Mouse (Mus musculus): ENCODE data around the gene Ggt7. TPM values are rescaled to one million over a fixed set of nuclear protein-coding genes. Genes with fewer than 3 reads are reported as not detected.
"Not testable (repeated sequence)": the region's sequence is repeated elsewhere in the genome, so short reads cannot be mapped to it uniquely, and the experiment has no call there.

The Ggt7 gene
- polyA plus RNA-seq, 1 experiment from 2014 or later = 8.8 TPM

DNA sequence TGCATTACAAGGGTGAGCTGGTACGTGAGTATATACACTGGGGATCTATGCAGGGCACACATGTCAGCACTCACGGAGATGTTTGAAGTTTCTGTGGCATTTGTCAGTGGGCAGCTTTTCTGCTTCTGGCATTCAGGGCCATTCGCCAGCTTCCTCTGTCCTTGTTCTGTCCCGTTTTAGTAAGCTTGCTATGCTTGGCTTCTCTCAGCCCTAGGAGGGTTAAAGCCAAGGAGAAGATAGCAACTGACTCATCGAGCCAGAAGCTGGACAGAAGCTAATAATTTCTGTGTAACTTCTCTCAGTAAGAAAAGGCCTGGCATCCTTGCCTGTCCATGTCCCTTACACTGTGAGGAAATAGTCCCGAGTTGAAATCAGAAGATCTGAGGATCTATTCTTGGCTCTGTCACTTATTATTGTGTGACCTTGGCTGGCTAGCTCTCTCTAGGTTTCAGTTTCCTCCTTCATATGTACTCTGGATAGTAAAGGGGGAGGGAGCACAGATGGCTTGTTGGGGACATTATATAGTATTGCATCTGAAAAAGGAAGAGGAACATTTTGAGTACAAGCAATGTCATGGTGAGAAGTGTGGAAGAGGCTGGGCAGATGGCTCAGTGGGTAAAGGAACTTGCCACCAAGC lies 22.9 kb upstream of the Ggt7 start:
- WGBS = 77% methylated on average over 6 of the region's 6 CpGs
- H3K9ac ChIP-seq (ENCODE audit: low read depth, low read length) = no peak overlapping the region

DNA sequence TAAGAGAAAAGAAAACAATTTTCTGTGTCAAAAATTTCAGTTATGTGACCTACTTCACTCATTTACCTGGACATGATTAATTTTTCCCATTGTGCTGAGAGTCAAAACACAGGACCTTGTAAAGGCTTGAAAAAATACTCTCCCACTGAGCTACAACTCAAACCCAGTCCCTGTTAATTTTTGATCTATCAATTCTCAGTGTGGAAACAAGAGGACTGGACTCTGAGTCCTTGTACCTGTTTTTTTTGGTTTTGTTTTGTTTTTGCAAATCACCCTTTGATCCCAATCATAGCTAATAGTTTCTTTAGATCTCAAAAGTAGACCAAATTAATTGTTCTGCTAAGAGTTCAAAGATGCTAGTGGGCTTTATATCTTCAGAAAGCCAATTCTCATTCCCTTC lies 21.7 kb upstream of the Ggt7 start:
- H3K4me2 ChIP-seq (replicated peaks; ENCODE audit: low read depth, low read length) = no peak overlapping the region
- H3K36me3 ChIP-seq (ENCODE audit: control insufficient read depth, insufficient read depth, low read length) = no peaks in the 10 kb centered on the region
- H3K27ac ChIP-seq (ENCODE audit: low read depth, low read length) = no peak overlapping the region
- H3K4me3 ChIP-seq (ENCODE audit: low read depth, low read length) = no peak overlapping the region
- no peak overlapping the region for H3K9ac ChIP-seq (ENCODE audit: low read depth, low read length)
- H3K9me3 ChIP-seq (ENCODE audit: control insufficient read depth, low read length) = no peaks in the 10 kb centered on the region
- DNase-seq (ENCODE audit: low spot score) (no peak), ATAC-seq (ENCODE audit: low FRiP score) (no peak)
- H3K27me3 ChIP-seq (ENCODE audit: control insufficient read depth, insufficient read depth, low read length) = no peaks in the 10 kb centered on the region
- H3K4me1 ChIP-seq (replicated peaks; ENCODE audit: control insufficient read depth, insufficient read depth, low read length) = no peaks in the 10 kb centered on the region

More for the DNA sequence above, 22.9 kb upstream of the Ggt7 start:
- no peak overlapping the region for H3K4me3 ChIP-seq (ENCODE audit: low read depth, low read length)
- H3K36me3 ChIP-seq (ENCODE audit: control insufficient read depth, insufficient read depth, low read length) = no peaks in the 10 kb centered on the region
- H3K4me2 ChIP-seq (replicated peaks; ENCODE audit: low read depth, low read length) = no peak overlapping the region
- H3K27me3 ChIP-seq (ENCODE audit: control insufficient read depth, insufficient read depth, low read length) = no peaks in the 10 kb centered on the region
- no peaks in the 10 kb centered on the region for H3K9me3 ChIP-seq (ENCODE audit: control insufficient read depth, low read length)
- DNase-seq (ENCODE audit: low spot score) (no peak), ATAC-seq (ENCODE audit: low FRiP score) (no peak)
- no peak overlapping the region for H3K27ac ChIP-seq (ENCODE audit: low read depth, low read length)
- H3K4me1 ChIP-seq (replicated peaks; ENCODE audit: control insufficient read depth, insufficient read depth, low read length) = no peaks in the 10 kb centered on the region

DNA sequence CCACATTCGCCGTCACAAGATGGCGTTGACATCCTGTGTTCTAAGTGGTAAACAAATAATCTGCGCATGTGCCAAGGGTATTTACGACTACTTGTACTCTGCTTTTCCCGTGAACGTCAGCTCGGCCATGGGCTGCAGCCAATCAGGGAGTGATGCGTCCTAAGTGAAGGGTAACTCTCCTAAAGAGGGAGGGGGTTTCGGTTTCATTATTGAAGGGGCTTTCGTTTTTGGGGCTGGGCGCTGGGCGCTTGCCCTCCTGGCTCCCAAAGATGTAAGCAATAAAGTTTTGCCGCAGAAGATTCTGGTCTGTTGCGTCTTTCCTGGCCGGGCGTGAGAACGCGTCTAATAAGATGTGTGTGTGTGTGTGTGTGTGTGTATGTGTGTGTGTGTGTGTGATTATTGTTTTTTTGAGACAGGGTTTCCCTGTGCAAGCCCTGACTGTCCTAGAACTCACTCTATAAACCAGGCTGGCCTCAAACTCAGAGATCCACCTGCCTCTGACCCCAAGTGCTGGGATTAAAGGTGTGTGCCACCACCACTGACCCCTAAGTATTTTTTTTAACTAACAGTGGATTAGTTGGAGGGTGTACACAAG lies 20.5 kb upstream of the Ggt7 start:
- not testable (repeated sequence) for H3K4me1 ChIP-seq (replicated peaks; ENCODE audit: control insufficient read depth, insufficient read depth, low read length); H3K4me2 ChIP-seq (replicated peaks; ENCODE audit: low read depth, low read length); ATAC-seq (ENCODE audit: low FRiP score); H3K9ac ChIP-seq (ENCODE audit: low read depth, low read length); H3K4me3 ChIP-seq (ENCODE audit: low read depth, low read length); DNase-seq (ENCODE audit: low spot score); H3K36me3 ChIP-seq (ENCODE audit: control insufficient read depth, insufficient read depth, low read length); H3K27ac ChIP-seq (ENCODE audit: low read depth, low read length); H3K9me3 ChIP-seq (ENCODE audit: control insufficient read depth, low read length); H3K27me3 ChIP-seq (ENCODE audit: control insufficient read depth, insufficient read depth, low read length)
- 77% methylated on average over 12 of the region's 19 CpGs for WGBS

DNA sequence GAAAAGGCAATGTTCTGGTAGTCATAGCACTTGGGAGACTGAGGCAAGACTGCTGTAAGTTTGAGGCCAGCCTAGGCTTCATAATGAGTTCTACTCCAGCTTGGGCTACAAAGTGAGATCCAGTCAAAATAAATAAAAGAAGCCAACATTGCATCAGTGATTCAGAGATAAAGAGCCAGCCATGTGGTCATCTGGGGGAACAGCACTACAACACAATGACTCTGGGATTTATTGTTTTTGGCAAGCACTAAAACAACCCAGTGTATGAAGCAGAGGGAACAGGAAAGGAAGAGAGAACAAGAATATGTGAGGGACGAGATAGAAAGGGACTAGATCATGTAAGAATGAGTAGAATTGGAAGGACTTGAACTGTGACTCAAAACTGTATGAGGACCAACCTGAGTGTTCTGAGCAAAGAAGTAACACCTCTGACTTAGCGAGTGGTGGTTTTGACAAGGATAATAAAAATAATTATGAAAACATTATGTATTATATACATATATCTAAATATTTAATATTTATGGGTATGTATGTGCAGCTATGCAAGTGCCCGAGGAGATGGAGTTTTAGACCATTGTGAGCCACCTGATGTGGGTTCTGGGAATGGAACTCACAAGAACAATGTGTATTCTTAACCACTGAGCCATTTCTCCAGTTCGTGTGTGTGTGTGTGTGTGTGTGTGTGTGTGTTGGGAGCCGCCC lies 19.9 kb upstream of the Ggt7 start:
- no peak for DNase-seq (ENCODE audit: low spot score)
- Histone ChIP-seq H3K4me3 (ENCODE audit: low read depth, low read length) (no peak overlapping the region), H3K27me3 (ENCODE audit: control insufficient read depth, insufficient read depth, low read length) (no peaks in the 10 kb centered on the region), H3K9ac (ENCODE audit: low read depth, low read length) (no peak overlapping the region), H3K4me2 (replicated peaks; ENCODE audit: low read depth, low read length) (no peak overlapping the region), H3K36me3 (ENCODE audit: control insufficient read depth, insufficient read depth, low read length) (no peaks in the 10 kb centered on the region), H3K4me1 (replicated peaks; ENCODE audit: control insufficient read depth, insufficient read depth, low read length) (no peaks in the 10 kb centered on the region), H3K9me3 (ENCODE audit: control insufficient read depth, low read length) (no peaks in the 10 kb centered on the region), H3K27ac (ENCODE audit: low read depth, low read length) (no peak overlapping the region)
- no peak for ATAC-seq (ENCODE audit: low FRiP score)
- WGBS = 82% methylated on average over 5 of the region's 5 CpGs

DNA sequence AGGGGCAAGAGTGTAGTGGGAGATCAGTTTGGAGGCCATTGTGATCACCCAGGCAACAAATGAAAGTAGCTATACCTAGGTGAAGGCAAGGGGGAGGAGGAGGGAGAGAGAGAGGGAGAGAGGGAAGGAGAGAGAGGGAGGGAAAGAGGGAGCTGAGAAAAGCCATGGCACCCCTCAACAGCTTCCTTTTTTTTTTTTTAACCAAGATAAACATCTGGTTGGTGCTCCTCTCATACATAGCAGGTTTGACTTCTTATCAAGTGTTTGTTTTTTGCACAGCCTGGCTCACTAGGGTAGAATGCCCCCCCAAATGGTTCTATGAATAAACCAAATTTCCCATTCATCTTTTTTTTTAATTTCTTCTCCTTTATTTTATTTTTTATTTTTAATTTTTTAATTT lies 18.3 kb upstream of the Ggt7 start:
- Histone ChIP-seq H3K27me3 (ENCODE audit: control insufficient read depth, insufficient read depth, low read length) (no peaks in the 10 kb centered on the region), H3K9me3 (ENCODE audit: control insufficient read depth, low read length) (no peaks in the 10 kb centered on the region), H3K27ac (ENCODE audit: low read depth, low read length) (no peak overlapping the region), H3K9ac (ENCODE audit: low read depth, low read length) (no peak overlapping the region), H3K4me3 (ENCODE audit: low read depth, low read length) (no peak overlapping the region), H3K4me1 (replicated peaks; ENCODE audit: control insufficient read depth, insufficient read depth, low read length) (no peaks in the 10 kb centered on the region), H3K36me3 (ENCODE audit: control insufficient read depth, insufficient read depth, low read length) (no peaks in the 10 kb centered on the region), H3K4me2 (replicated peaks; ENCODE audit: low read depth, low read length) (no peak overlapping the region)
- ATAC-seq (ENCODE audit: low FRiP score) (no peak), DNase-seq (ENCODE audit: low spot score) (no peak)

DNA sequence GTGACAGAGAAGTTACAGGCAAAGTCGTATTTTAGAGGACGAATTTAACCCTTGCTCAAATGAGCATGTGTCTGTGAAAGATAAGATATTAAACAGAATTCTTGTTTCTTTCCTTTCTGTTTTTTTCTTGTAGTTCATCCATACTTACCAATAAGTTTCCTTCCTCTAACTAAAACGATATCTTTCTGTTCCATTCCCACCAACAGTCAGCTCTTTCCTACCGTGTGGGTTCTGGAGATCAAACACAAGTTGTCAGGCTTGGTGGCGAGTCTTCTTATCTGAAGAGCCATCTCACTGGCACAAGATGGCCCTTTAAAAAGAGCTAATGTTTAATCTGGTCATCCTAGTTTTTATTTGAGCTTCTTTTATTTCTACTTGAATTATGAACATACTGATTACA lies 9.3 kb upstream of the Ggt7 start:
- Histone ChIP-seq H3K27ac (ENCODE audit: low read depth, low read length) (no peak overlapping the region), H3K4me1 (replicated peaks; ENCODE audit: control insufficient read depth, insufficient read depth, low read length) (no peaks in the 10 kb centered on the region), H3K27me3 (ENCODE audit: control insufficient read depth, insufficient read depth, low read length) (no peaks in the 10 kb centered on the region), H3K36me3 (ENCODE audit: control insufficient read depth, insufficient read depth, low read length) (no peaks in the 10 kb centered on the region), H3K9ac (ENCODE audit: low read depth, low read length) (no peak overlapping the region), H3K4me2 (replicated peaks; ENCODE audit: low read depth, low read length) (no peak overlapping the region), H3K9me3 (ENCODE audit: control insufficient read depth, low read length) (no peaks in the 10 kb centered on the region), H3K4me3 (ENCODE audit: low read depth, low read length) (no peak overlapping the region)
- 79% methylated on average over 5 of the region's 5 CpGs for WGBS
- DNase-seq (ENCODE audit: low spot score) (no peak), ATAC-seq (ENCODE audit: low FRiP score) (no peak)

- 77% methylated on average over 1 of the region's 1 CpGs for WGBS
These were observed 6.3 kb upstream of the Ggt7 start for GRCm38 (mm10) chr2:155524378-155524777.

GRCm38 (mm10) chr2:155523706-155524105 lies 5.7 kb upstream of the Ggt7 start:
- no peaks in the 10 kb centered on the region for H3K4me1 ChIP-seq (replicated peaks; ENCODE audit: control insufficient read depth, insufficient read depth, low read length)
- no peaks in the 10 kb centered on the region for H3K36me3 ChIP-seq (ENCODE audit: control insufficient read depth, insufficient read depth, low read length)
- H3K9ac ChIP-seq (ENCODE audit: low read depth, low read length) = no peak overlapping the region
- H3K4me3 ChIP-seq (ENCODE audit: low read depth, low read length) = no peak overlapping the region
- no peaks in the 10 kb centered on the region for H3K9me3 ChIP-seq (ENCODE audit: control insufficient read depth, low read length)
- H3K27ac ChIP-seq (ENCODE audit: low read depth, low read length) = no peak overlapping the region
- no peak for DNase-seq (ENCODE audit: low spot score)
- H3K4me2 ChIP-seq (replicated peaks; ENCODE audit: low read depth, low read length) = no peak overlapping the region
- WGBS = 68% methylated on average over 5 of the region's 5 CpGs
- ATAC-seq (ENCODE audit: low FRiP score) = no peak
- no peaks in the 10 kb centered on the region for H3K27me3 ChIP-seq (ENCODE audit: control insufficient read depth, insufficient read depth, low read length)

More at GRCm38 (mm10) chr2:155524378-155524777, 6.3 kb upstream of the Ggt7 start:
- Histone ChIP-seq H3K27me3 (ENCODE audit: control insufficient read depth, insufficient read depth, low read length) (no peaks in the 10 kb centered on the region), H3K4me1 (replicated peaks; ENCODE audit: control insufficient read depth, insufficient read depth, low read length) (no peaks in the 10 kb centered on the region), H3K4me3 (ENCODE audit: low read depth, low read length) (no peak overlapping the region), H3K9ac (ENCODE audit: low read depth, low read length) (no peak overlapping the region), H3K9me3 (ENCODE audit: control insufficient read depth, low read length) (no peaks in the 10 kb centered on the region), H3K27ac (ENCODE audit: low read depth, low read length) (no peak overlapping the region), H3K4me2 (replicated peaks; ENCODE audit: low read depth, low read length) (no peak overlapping the region), H3K36me3 (ENCODE audit: control insufficient read depth, insufficient read depth, low read length) (no peaks in the 10 kb centered on the region)
- no peak for DNase-seq (ENCODE audit: low spot score)
- ATAC-seq (ENCODE audit: low FRiP score) = no peak

Data from hindbrain, embryonic 11.5 days (tissue).